Mouse (Mus musculus): Measurements from ENCODE around the gene 2810459M11Rik. TPM values are rescaled to one million over a fixed set of nuclear protein-coding genes. Genes with fewer than 3 reads are reported as not detected.
A peak's percentile ranks its signal among the peaks of the same experiment; 100 is the strongest.
"Not testable (repeated sequence)": the region's sequence is repeated elsewhere in the genome, so short reads cannot be mapped to it uniquely, and the experiment has no call there.

2810459M11Rik gene
- 1.2 TPM in 2 replicates for polyA plus RNA-seq (2015; fragmentation: Nextera tagmentation; extraction: Ambion mirVana)

DNA sequence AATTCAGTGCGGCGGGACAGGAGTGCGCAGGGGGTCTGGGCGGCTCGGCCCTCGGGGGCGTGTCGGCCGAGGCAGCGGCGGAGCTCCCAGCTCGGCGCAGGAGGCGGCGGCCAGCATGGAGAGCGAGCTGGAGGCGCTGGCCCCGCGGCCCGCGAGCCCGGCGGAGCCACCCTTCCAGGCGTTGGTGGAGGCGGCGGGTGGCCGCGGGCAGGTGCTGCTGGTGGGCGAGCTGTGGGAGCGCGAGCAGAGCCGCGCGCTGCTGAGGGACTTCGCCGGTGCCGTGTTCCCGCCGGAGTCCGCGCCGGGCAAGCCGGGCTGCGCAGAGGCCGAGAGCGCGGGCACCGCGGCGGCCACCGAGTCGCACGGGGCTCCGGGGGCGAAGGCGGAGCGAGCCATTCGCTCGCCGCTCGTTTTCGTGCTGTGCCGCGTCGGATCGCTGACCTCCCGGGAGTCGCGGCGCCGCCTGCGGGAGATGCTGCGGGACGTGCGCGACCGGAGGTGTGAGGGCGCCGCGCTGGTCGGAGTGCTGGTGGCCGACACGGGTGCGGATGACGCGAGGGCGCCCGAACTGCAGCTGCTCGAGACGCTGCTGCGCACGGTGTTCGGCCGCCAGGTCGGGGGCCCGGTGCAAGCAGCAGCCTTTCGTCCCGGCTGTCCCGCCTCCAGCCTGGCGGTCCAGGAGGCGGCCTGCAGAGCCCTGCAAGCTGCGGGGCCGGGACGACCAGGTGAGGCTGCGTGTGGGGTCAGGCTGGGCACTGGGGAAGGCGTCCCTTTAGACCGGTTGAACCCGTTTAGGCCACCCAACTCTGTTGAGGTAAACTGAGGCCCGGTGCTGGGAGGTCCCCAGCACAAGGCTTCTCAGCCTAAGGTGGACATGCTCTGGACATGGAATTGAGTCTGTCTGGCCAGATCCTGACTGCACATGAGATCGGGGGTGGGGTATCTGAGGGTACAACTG, at the start of gene 2810459M11Rik:
Gene 2810459M11Rik (plus strand): TSS at position 16 of the 958 bp plus-strand sequence.
- peak; percentile 58 for ATAC-seq (ENCODE audit: borderline replicate concordance, extremely low read depth, low FRiP score, low TSS enrichment)
- Histone ChIP-seq H3K9me3 (0 out of 2 replicates have a peak, but pooled peaks cover 2% of the 10 kb centered on the region), H3K27me3 (peaks cover 60% of the 10 kb centered on the region), H3K4me1 (peaks cover 20% of the 10 kb centered on the region), H3K9ac (peak within 1 kb of the TSS; percentile 51), H3K4me3 (peak within 1 kb of the TSS; percentile 47), H3K4me2 (peak within 1 kb of the TSS; percentile 97), H3K27ac (no peak within 1 kb of the TSS), H3K36me3 (no peaks in the 10 kb centered on the region)
- under 1% methylated on average over 101 of the region's 110 CpGs for WGBS

DNA sequence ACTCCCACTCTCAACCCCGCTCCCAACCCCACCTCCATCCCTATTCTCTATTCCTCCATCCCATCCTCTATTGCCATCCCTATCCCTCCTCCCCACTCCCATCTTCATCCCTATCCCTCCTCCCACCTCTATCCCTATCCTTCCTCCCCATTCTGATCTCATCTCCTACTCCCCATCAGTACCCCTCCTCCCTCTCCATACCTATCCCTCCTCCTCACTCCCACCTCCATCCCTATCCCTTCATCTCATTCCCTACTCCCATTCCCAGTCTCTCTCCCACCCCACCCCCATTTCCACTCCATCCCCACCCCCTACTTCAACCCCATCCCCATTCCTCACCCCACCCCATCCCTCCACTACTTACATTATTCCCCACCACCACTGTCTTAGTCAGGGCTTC, 48.4 kb upstream of the 2810459M11Rik start:
- ATAC-seq (ENCODE audit: borderline replicate concordance, extremely low read depth, low FRiP score, low TSS enrichment) = no peak
- H3K27ac ChIP-seq = no peak overlapping the region
- no peak overlapping the region for H3K4me2 ChIP-seq
- no peaks in the 10 kb centered on the region for H3K9me3 ChIP-seq
- no peaks in the 10 kb centered on the region for H3K36me3 ChIP-seq
- no peak overlapping the region for H3K9ac ChIP-seq
- no peaks in the 10 kb centered on the region for H3K27me3 ChIP-seq
- H3K4me3 ChIP-seq = no peak overlapping the region
- WGBS = 86% methylated on average over 1 of the region's 1 CpGs
- H3K4me1 ChIP-seq = no peaks in the 10 kb centered on the region

GRCm38 (mm10) chr1:85998012-85998411, 47.7 kb upstream of the 2810459M11Rik start:
- Histone ChIP-seq H3K27me3 (no peaks in the 10 kb centered on the region), H3K27ac (no peak overlapping the region), H3K9ac (no peak overlapping the region), H3K4me2 (no peak overlapping the region), H3K4me1 (no peaks in the 10 kb centered on the region), H3K4me3 (no peak overlapping the region), H3K9me3 (no peaks in the 10 kb centered on the region), H3K36me3 (no peaks in the 10 kb centered on the region)
- no peak for ATAC-seq (ENCODE audit: borderline replicate concordance, extremely low read depth, low FRiP score, low TSS enrichment)
- 72% methylated on average over 4 of the region's 4 CpGs for WGBS

DNA sequence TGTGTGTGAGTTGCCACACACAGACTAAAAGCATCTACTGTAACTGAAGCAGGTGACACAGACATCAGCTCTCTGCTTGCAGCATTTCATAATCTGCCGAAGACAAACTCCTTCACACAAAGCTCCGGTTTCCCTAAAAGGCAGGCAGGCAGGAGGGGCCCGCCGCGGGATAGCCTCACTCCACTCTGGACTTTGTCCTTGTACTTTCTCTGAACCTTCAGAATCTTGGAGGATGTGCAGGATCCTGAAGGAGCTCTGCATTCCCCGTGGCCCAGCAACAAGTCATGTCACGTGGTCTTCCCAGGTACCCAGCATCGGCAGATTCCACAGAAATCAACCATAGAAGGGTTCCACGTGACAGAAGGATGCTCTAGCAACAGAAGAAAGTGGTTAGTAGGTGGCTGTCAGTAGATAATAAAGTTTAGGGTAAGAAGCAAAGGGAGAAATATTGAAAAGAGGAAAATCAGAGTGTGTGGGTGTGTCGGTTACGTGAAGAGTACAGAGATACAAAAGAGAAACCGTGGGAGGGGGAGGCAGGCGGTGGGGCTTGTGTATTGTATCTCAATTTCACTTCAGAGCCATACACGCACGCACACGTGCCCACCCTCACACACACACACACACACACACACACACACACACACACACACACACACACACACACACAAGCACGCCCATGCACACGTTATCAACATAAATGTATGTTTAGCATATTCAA, 45.7 kb upstream of the 2810459M11Rik start:
- Histone ChIP-seq H3K36me3 (no peaks in the 10 kb centered on the region), H3K4me2 (no peak overlapping the region), H3K27me3 (no peaks in the 10 kb centered on the region), H3K4me1 (no peaks in the 10 kb centered on the region), H3K9me3 (no peaks in the 10 kb centered on the region), H3K27ac (no peak overlapping the region), H3K9ac (no peak overlapping the region), H3K4me3 (no peak overlapping the region)
- WGBS = 77% methylated on average over 18 of the region's 18 CpGs
- no peak for ATAC-seq (ENCODE audit: borderline replicate concordance, extremely low read depth, low FRiP score, low TSS enrichment)

DNA sequence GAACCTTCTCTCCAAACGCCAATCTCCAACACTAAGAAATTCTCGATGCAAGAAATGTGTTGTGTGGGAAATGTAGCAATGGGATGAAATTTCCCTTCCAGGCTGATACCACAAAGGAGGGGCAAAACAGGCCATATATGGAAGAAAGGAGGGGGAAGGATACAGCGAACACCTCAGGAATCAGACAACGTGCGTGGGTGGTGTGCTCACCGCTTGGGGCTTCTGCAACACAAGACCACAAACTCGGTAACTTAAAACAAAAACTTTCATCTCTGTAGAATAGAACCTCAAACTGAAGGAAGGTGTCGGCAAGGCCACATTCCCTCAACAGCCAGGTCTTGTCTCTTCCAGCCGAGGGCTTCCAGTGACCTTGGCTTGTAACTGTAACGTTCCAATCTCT, 40.1 kb upstream of the 2810459M11Rik start:
- no peaks in the 10 kb centered on the region for H3K27me3 ChIP-seq
- no peak overlapping the region for H3K9ac ChIP-seq
- no peak overlapping the region for H3K27ac ChIP-seq
- H3K4me1 ChIP-seq = no peaks in the 10 kb centered on the region
- no peaks in the 10 kb centered on the region for H3K9me3 ChIP-seq
- no peaks in the 10 kb centered on the region for H3K36me3 ChIP-seq
- no peak overlapping the region for H3K4me2 ChIP-seq
- WGBS = 80% methylated on average over 10 of the region's 10 CpGs
- ATAC-seq (ENCODE audit: borderline replicate concordance, extremely low read depth, low FRiP score, low TSS enrichment) = no peak
- no peak overlapping the region for H3K4me3 ChIP-seq

DNA sequence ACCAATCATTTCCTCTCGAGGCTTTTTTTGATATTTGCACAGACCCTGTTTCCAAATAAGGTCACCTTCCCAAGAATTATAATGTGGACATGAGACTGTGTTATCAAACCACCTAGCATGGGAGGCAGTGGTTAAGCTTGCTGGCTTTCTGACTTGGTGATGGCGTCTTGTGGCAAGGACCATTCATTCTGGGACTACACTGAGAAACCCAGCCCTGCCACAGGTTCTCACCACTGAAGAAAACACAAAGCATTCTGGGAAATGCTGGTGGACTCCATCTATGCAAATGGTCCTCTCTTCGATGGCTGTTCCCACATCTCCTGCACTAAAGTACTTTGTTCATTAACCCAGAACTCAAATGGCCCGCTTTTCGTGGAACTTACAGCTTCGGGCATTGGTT, 39.6 kb upstream of the 2810459M11Rik start:
- Histone ChIP-seq H3K27ac (no peak overlapping the region), H3K9me3 (no peaks in the 10 kb centered on the region)
- 84% methylated on average over 6 of the region's 6 CpGs for WGBS

DNA sequence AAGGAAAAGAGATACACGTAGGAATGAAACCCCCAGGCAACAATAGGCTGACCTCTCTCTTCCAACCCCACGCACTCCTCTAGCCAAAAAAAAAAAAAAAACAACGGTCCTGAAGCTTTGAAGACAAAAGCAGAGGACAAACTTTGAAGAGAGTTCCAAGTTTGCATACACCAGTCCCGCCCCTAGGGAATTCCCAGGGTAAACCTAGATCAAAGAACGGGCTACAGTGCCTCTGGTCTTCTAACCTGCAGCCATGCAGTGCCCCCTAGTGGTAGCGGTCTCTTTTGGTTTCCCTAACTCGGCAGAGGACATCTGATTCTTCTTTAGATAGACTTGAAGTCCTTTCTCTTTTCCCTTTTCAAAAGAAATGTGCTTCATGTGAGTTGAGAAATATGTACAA, 37.9 kb upstream of the 2810459M11Rik start:
- H3K27ac ChIP-seq = no peak overlapping the region
- WGBS = under 1% methylated on average over 7 of the region's 7 CpGs
- H3K9ac ChIP-seq = no peak overlapping the region
- ATAC-seq (ENCODE audit: borderline replicate concordance, extremely low read depth, low FRiP score, low TSS enrichment) = no peak
- H3K4me3 ChIP-seq = no peak overlapping the region
- H3K4me1 ChIP-seq = no peaks in the 10 kb centered on the region
- no peaks in the 10 kb centered on the region for H3K36me3 ChIP-seq
- H3K4me2 ChIP-seq = peak overlapping the region; percentile 32
- H3K27me3 ChIP-seq = no peaks in the 10 kb centered on the region
- H3K9me3 ChIP-seq = no peaks in the 10 kb centered on the region

More for the DNA sequence above, 39.6 kb upstream of the 2810459M11Rik start:
- H3K4me1 ChIP-seq = no peaks in the 10 kb centered on the region
- no peaks in the 10 kb centered on the region for H3K27me3 ChIP-seq
- H3K9ac ChIP-seq = no peak overlapping the region
- no peak overlapping the region for H3K4me2 ChIP-seq
- H3K4me3 ChIP-seq = no peak overlapping the region
- no peaks in the 10 kb centered on the region for H3K36me3 ChIP-seq
- no peak for ATAC-seq (ENCODE audit: borderline replicate concordance, extremely low read depth, low FRiP score, low TSS enrichment)

DNA sequence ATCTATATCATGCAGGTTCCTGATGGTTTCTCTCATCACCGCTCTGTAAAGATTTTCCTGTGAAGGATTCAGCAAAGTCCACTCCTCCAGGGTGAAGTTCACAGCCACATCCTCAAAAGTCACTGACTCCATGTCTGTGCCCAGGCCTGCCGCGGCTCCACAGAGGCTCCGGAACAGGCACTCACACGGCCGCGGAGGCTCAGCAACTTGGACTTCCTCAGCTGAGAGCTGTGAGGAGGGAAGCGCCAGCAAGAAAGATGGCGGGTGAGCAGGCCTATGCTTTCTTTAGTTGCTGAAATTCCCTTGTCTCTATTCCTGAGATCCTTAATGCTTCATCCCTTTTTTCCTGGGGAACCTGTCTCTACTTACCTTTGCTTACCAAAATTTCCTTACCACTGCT, 29.9 kb upstream of the 2810459M11Rik start:
- H3K27ac ChIP-seq; ATAC-seq (ENCODE audit: borderline replicate concordance, extremely low read depth, low FRiP score, low TSS enrichment); H3K4me2 ChIP-seq; H3K36me3 ChIP-seq; H3K9me3 ChIP-seq; H3K4me1 ChIP-seq; H3K9ac ChIP-seq; H3K4me3 ChIP-seq: not testable (repeated sequence)
- peaks cover 34% of the 10 kb centered on the region for H3K27me3 ChIP-seq
- 97% methylated on average over 9 of the region's 9 CpGs for WGBS

DNA sequence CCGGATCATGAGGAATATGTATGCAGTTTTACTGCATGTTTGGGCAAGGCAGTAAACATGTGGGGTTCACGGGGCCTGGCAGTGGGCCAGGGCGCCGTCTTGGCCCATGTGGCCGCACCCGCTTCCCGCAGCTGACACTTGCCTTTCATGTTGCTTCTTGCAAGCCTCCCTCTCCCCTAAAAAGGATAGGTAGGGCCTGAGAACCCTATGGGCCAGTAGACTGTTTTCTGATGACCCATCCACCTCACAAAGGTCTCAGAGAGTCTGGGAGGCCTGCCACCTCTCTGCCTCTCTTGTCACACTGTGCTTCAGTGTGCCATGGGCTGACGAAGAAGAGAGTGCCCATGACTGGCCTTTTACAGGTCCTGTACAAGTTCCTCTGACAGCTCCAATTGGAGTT, 29.1 kb upstream of the 2810459M11Rik start, which contains the start of gene Spata3:
Gene Spata3 (plus strand): TSS at position 301 of the 400 bp plus-strand sequence.
- Histone ChIP-seq H3K36me3 (no peaks in the 10 kb centered on the region), H3K4me1 (0 out of 2 replicates have a peak, but pooled peaks cover 3% of the 10 kb centered on the region), H3K27ac (no peak within 1 kb of the TSS), H3K4me2 (no peak within 1 kb of the TSS), H3K4me3 (no peak within 1 kb of the TSS), H3K9ac (no peak within 1 kb of the TSS), H3K27me3 (peaks cover 34% of the 10 kb centered on the region), H3K9me3 (no peaks in the 10 kb centered on the region)
- WGBS = 80% methylated on average over 8 of the region's 8 CpGs
- ATAC-seq (ENCODE audit: borderline replicate concordance, extremely low read depth, low FRiP score, low TSS enrichment) = no peak

DNA sequence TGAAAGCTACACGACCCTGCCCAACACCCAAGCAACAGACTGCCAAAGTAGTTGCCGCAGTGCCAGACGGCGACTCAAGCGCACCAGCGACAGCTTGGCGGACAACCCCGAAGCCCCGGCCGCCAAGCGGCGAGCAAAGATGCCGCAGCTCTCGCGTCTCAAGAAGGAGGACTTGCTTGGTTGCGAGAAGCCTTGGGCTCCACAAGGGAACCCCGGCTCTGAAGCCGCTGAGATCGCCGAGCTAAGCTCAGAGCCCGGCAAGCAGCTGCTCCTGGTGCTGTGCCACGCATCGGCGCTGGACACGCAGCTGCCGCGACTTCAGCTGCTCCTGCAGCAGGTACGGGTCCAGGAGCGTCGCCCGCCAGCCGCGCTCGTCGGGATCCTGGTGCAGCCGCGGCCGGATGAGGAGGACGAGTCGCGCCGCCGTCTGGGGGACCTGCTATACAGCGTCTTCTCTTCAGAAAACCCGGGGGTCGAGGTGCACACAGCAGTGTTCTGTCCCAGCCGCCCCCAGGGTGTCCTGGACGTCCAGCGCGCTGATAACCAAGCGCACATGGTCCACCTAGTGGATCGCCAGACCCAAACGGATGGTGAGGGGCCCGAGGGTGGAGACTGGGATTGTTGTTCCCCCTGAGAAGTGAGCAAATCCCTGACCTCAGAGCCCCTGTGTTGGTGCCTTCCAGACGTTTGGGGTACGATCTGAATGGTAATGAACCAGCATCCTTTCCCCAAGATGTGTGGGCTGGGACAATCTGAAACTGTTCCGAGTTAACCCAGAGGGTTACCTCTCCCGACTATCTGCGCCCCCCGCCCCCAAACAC, 27.2 kb upstream of the 2810459M11Rik start:
- H3K27ac ChIP-seq = no peak overlapping the region
- peak overlapping the region; percentile 43 for H3K4me3 ChIP-seq
- 0 out of 2 replicates have a peak, but pooled peaks cover 3% of the 10 kb centered on the region for H3K4me1 ChIP-seq
- ATAC-seq (ENCODE audit: borderline replicate concordance, extremely low read depth, low FRiP score, low TSS enrichment) = peak; percentile 46
- 2% methylated on average over 60 of the region's 60 CpGs for WGBS
- peaks cover 34% of the 10 kb centered on the region for H3K27me3 ChIP-seq
- peak overlapping the region; percentile 38 for H3K9ac ChIP-seq
- no peaks in the 10 kb centered on the region for H3K36me3 ChIP-seq
- H3K4me2 ChIP-seq = peak overlapping the region; percentile 89
- H3K9me3 ChIP-seq = no peaks in the 10 kb centered on the region

GRCm38 (mm10) chr1:86021365-86021989, 24.2 kb upstream of the 2810459M11Rik start:
- Histone ChIP-seq H3K9me3 (no peaks in the 10 kb centered on the region), H3K27me3 (peaks cover 34% of the 10 kb centered on the region), H3K4me1 (0 out of 2 replicates have a peak, but pooled peaks cover 3% of the 10 kb centered on the region), H3K27ac (no peak overlapping the region), H3K9ac (no peak overlapping the region), H3K36me3 (no peaks in the 10 kb centered on the region), H3K4me3 (no peak overlapping the region), H3K4me2 (no peak overlapping the region)
- 66% methylated on average over 11 of the region's 11 CpGs for WGBS
- no peak for ATAC-seq (ENCODE audit: borderline replicate concordance, extremely low read depth, low FRiP score, low TSS enrichment)
